Mouse (Mus musculus) olfactory bulb, adult 2 months (tissue): ENCODE measurements around the gene Insr. TPM values are rescaled to one million over a fixed set of nuclear protein-coding genes. Genes with fewer than 3 reads are reported as not detected.
"Not testable (repeated sequence)": the region's sequence is repeated elsewhere in the genome, so short reads cannot be mapped to it uniquely, and the experiment has no call there.

ENCODE experiments used
- H3K27ac ChIP-seq: fragments of 200-500 bp; 2 replicates; pipeline ENCODE4 v1.5.1; 2012; ENCODE audit warnings: low read depth, low read length; ENCODE audit not compliant: insufficient read depth
- H3K4me1 ChIP-seq: fragments of 200-500 bp; 2 replicates; pipeline ENCODE4 v1.6.1; 2012; ENCODE audit warnings: low read length; ENCODE audit not compliant: control insufficient read depth, insufficient read depth
- H3K4me3 ChIP-seq: fragments of 200-500 bp; 2 replicates; pipeline ENCODE4 v1.5.1; 2012; ENCODE audit warnings: mild to moderate bottlenecking, low read depth, low read length, moderate library complexity; ENCODE audit not compliant: insufficient read depth
- CTCF ChIP-seq: fragments of 200-500 bp; IDR thresholded peaks from 2 replicates; pipeline ENCODE4 v1.5.1; 2012; ENCODE audit warnings: low read depth, mild to moderate bottlenecking, low read length, moderate library complexity; ENCODE audit not compliant: insufficient read depth
- POLR2A ChIP-seq: fragments of 200-500 bp; IDR thresholded peaks from 2 replicates; pipeline ENCODE4 v1.6.1; 2012; ENCODE audit warnings: mild to moderate bottlenecking, low read depth, low read length, moderate library complexity; ENCODE audit not compliant: insufficient read depth
- WGBS: fragments of 180-500 bp; shearing (Covaris S2); methylation state at CpG from one replicate; pipeline ENCODE4 v1.1.7; 2018; 5-methylcytosine and 5-hydroxymethylcytosine counted together
- polyA plus RNA-seq: library from polyadenylated mRNA; stranded (reverse); fragments of >200 nt; gene quantifications from 2 replicates; pipeline ENCODE4 v1.2.4, GENCODE M21; 2012; ENCODE audit warnings: low replicate concordance; ENCODE audit not compliant: missing spikeins, insufficient read depth, insufficient read length

Insr gene
- polyA plus RNA-seq, 1 experiment = 62.6 TPM

- Histone ChIP-seq H3K4me1 (peaks cover 10% of the 10 kb centered on the region; the same call in 1 of the 2 replicates), H3K27ac (no peak overlapping the region), H3K4me3 (no peak overlapping the region)
- TF ChIP-seq POLR2A = no peak
- TF ChIP-seq CTCF = no peak
- WGBS = 64% methylated on average over 4 of the region's 4 CpGs
Measured at GRCm38 (mm10) chr8:3216541-3217092, 62.8 kb downstream of the Insr start.

GRCm38 (mm10) chr8:3215561-3215960, 63.9 kb downstream of the Insr start:
- Histone ChIP-seq H3K4me3 (no peak overlapping the region), H3K27ac (no peak overlapping the region), H3K4me1 (peaks cover 11% of the 10 kb centered on the region; the same call in 1 of the 2 replicates)
- TF ChIP-seq CTCF = no peak
- no peak for TF ChIP-seq POLR2A

- Histone ChIP-seq H3K4me1 (peaks cover 10% of the 10 kb centered on the region; the same call in 1 of the 2 replicates), H3K4me3 (no peak overlapping the region), H3K27ac (no peak overlapping the region)
- TF ChIP-seq CTCF (no peak), POLR2A (no peak)
- 93% methylated on average over 1 of the region's 1 CpGs for WGBS
Measured at GRCm38 (mm10) chr8:3214601-3215000, 64.8 kb downstream of the Insr start.

GRCm38 (mm10) chr8:3211456-3211855, 68.0 kb downstream of the Insr start:
- Histone ChIP-seq H3K27ac (no peak overlapping the region; the same call in 1 of the 2 replicates), H3K4me1 (peaks cover 8% of the 10 kb centered on the region; the same call in 1 of the 2 replicates), H3K4me3 (no peak overlapping the region)
- no peak for TF ChIP-seq CTCF
- TF ChIP-seq POLR2A = no peak
- WGBS = 63% methylated on average over 9 of the region's 9 CpGs

GRCm38 (mm10) chr8:3209960-3210359, 69.5 kb downstream of the Insr start:
- Histone ChIP-seq H3K4me3 (no peak overlapping the region), H3K4me1 (peaks cover 8% of the 10 kb centered on the region; the same call in 1 of the 2 replicates), H3K27ac (no peak overlapping the region)
- no peak for TF ChIP-seq CTCF
- TF ChIP-seq POLR2A = no peak
- WGBS = 85% methylated on average over 3 of the region's 3 CpGs

- WGBS = 43% methylated on average over 3 of the region's 3 CpGs
- Histone ChIP-seq H3K4me1 (peaks cover 8% of the 10 kb centered on the region; the same call in 1 of the 2 replicates), H3K27ac (no peak overlapping the region), H3K4me3 (no peak overlapping the region)
- TF ChIP-seq CTCF (no peak), POLR2A (no peak)
Measured at GRCm38 (mm10) chr8:3209268-3209667, 70.1 kb downstream of the Insr start.

- Histone ChIP-seq H3K27ac (no peak overlapping the region), H3K4me3 (no peak overlapping the region), H3K4me1 (peaks cover 8% of the 10 kb centered on the region; the same call in 1 of the 2 replicates)
- no peak for TF ChIP-seq POLR2A
- no peak for TF ChIP-seq CTCF
Measured at GRCm38 (mm10) chr8:3208729-3209128, 70.7 kb downstream of the Insr start.

- Histone ChIP-seq H3K4me3 (no peak overlapping the region), H3K27ac (no peak overlapping the region), H3K4me1 (no peaks in the 10 kb centered on the region)
- no peak for TF ChIP-seq POLR2A
- no peak for TF ChIP-seq CTCF
- 88% methylated on average over 3 of the region's 3 CpGs for WGBS
Measured at GRCm38 (mm10) chr8:3204758-3205443, 74.5 kb downstream of the Insr start.

- no peak for TF ChIP-seq CTCF
- no peak for TF ChIP-seq POLR2A
- H3K4me1 ChIP-seq = no peaks in the 10 kb centered on the region
- no peak overlapping the region for H3K27ac ChIP-seq
- H3K4me3 ChIP-seq = no peak overlapping the region
- 94% methylated on average over 7 of the region's 7 CpGs for WGBS
Measured at GRCm38 (mm10) chr8:3202792-3203191, 76.6 kb downstream of the Insr start.

GRCm38 (mm10) chr8:3194297-3194696, 85.1 kb downstream of the Insr start:
- H3K27ac ChIP-seq, H3K4me1 ChIP-seq, H3K4me3 ChIP-seq: not testable (repeated sequence)
